Mouse (Mus musculus) spleen, embryonic (tissue): ENCODE measurements around the gene P3h2.

Experiments
- CTCF ChIA-PET: fragments of 350-600 bp; sonication (Branson Sonifier 250); formaldehyde crosslinking; loops from one replicate; lab custom pipeline; 2022; lab: Charles Lee

The P3h2 gene

DNA sequence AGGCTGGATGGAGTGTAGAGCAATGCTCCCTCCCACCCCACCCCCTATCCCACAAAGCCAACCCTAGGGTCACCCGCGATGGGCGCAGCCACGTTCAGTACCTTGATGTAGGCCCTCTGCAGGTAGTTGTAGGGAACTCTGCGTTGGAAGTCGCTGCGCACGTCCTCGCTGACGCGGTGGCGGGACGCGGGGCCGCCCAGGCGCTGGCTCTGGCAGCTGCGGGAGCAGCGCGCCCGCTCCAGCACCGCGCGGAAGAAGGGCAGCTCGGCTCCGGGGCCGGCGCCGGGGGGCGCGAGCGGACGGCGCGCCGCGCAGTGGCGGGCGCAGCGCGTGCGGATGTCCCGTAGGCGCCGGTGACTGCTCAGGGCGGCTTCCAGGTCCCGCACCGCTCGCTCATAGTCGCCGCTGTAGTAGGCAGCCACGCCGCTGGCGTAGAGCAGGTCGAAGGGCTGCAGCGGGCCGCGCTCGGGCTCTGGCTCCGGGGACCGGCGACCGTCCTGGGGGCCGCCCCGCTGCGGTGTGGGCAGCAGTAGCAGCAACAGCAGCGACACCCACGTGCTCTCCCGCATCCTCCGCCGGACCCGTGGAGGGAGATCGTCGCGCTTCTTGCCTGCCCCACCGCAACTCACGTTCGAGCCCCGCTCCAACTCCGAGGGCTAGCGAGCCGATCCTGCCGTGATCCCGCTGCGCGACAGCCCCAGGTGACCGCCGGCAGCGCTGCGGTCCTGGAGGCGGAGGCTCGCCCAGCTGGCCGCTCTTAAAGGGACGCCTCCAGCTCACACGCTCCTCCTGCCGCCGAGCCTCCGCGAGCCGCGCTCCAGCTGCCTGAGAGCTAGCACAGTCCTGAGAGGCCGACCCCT, at the start of gene P3h2:
Gene P3h2, minus strand, starts transcription at position 670 of the 860 bp plus-strand sequence.
- CTCF ChIA-PET = no interaction called here

DNA sequence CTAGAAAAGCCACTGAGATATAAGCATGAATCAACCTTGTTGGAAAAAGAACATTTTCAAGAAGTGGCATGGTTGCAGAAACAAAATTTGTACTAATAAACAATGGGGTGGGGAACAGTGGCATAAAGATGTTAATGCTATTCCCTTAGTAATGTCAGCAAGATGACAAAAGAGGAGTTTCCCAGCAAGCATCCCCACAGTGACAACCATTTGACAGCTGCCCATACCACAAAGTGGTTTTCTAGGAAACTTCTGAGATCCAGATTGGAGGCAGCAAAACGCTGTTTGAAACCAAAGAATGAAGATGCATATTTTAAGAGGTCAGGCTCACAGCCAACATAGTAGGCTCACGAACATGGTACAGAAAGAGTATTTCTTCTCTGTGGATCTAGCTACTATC, 46.7 kb upstream of the P3h2 start:
- CTCF ChIA-PET = no interaction called here

DNA sequence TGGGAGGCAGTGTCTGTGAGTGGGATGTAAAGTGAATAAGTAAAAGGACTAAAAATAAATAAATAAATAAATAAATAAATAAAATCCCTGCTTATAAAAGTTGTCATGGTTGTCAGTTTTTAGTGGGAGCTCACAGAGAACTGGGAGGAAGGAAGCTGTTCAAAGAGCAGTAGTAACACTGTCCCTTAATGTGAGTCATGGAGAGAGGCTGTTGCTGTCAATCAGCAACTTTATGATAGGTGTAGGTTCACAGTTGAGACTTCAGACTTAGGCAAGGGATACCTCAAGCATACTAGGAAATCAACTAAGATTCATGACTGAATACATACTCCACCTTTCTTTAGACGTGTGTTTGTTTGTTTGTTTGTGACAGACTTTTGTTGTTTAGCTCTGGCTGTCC, 45.4 kb upstream of the P3h2 start:
- CTCF ChIA-PET = no interaction called here

DNA sequence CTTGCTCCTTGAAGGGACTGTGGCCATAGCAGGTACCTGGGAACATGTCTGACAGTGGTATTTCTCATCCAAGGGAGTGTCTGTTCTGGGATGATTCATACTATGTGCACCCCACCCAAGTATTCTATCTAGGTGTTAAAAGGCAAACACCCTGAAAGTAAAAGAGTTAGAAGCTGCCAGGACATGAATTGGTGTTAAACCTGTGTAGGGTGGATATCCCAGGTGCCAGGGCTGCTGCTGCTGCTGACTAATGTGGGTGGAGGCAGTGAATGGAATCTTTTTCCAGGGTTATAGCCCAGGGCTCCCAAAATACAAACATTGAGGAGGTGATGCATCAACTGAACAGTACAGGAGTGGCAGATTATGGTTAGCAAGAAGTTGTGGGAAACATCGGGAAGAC, 41.3 kb upstream of the P3h2 start:
- CTCF ChIA-PET = no interaction called here

DNA sequence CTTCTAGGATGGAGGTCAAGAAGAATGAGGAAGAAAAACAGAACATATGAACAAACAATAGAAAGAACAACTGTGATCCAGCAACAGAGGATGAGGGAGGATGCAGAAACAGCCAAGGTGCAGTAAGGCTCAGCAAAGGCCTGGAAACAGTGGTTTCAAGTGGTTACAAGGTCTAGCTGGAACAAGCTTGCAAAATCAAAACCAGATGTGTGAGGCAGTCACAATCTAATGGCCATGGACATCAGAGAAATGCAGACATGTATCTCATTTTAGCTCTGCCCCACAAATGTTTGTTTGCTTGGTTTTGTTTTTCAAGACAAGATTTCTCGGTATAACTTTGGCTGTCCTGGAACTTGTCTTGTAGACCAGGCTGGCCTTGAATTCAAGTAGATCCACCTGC, 25.5 kb upstream of the P3h2 start:
- CTCF ChIA-PET = no interaction called here

DNA sequence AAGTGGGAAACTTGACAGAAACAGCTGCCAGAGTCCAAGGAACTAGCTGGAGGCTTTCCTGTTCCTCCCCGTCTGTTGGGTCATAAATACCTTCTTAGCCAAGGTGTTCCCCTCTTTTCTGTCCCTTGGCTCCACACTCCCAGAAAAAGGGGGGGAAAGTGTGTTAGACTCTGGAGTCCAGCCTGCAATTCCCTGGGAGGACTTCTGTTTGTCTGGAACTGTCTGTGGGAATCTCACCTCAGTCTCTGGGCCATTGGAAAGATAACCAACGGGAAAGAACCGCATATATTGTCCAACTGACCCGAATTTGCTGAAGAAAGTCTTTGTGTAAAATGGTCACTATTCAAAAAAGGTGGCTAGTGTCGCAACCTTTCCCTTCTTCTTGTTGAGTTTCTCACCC, 1.0 kb upstream of the P3h2 start:
- CTCF ChIA-PET = no interaction called here

DNA sequence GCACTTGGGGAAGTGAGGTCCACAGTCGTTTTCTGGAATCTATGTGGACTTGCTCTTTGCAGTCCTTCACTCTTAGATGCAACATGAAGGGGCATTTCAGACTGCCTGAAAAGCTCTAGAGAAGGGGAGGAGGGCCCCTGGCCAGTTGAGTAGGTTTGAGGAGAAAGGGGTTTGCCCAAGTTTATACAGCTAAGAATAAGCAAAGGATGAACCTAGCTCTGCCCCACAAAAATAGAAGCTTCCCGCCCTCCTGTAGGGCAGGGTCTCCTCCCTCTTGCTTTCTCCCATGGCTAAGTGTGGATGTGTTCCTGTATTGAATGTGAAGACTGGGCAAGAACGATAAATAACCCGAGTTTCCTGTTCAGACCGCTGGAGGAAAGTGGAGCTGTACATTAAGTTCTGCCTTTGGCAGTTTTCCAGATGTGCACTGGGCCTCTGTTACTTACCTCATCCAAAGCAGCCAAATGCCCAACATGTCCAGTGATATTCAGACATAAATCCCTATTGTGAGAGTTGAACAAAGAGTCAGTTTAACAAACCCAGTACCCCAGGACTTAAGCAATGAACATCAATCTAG, 545 bp upstream of the P3h2 start:
- CTCF ChIA-PET = no interaction called here

DNA sequence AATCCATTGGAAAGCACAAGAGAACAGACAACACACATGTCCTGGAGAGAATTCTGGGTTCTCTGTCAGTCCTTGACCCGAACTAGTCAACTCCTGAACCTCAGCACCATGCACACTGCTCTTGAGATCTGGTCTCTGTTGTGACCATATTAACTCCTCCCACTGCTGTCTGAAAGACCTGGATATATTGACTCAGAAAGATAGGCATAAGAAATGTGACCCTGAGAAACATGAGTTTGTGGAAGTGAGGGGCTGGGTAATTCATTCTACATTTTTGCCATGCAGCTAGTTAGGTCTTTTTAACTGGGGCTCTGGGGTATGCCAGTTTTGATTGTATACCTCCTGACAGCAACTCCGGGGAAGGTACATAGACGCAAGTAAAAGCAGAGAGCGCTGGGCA, 1.3 kb downstream of the P3h2 start:
- CTCF ChIA-PET = no interaction called here

DNA sequence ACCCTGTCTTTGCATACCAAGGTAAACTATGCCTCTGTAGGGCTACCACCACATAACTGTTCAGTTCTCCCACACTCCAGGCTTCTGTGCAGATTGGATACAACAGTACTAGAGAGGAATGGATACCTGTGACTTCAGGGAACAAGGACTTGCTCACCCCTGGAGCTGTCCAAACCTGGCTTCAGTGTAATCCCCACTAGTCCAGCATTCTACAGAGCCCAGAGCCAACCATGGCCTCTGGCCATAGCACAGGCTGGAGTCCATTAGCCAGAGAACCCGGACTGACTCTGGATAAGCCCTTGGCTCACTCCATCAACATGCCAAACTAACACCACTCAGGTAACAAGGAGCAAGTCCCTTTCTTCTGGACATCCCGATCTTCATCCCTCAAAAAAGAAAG, 2.7 kb downstream of the P3h2 start:
- CTCF ChIA-PET = no interaction called here

DNA sequence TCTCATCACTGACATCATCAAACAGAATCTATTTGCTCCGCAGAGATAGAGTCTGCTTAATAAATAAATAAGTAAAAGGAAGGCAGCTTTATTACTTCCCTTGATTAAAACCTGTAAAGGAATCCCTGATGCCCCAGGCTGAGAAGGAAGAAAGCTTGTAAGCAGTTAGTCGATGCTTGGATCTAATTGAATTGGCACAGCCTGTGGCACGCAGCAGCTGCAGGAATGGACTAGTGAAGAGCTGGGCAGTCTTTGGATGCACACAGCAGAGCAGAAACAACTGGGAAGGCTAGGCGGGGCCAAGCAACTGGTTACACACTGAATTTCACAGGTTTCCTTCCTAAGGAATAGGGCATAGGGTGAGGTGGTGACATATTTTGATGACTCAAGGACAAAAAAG, 5.4 kb downstream of the P3h2 start:
- CTCF ChIA-PET = no interaction called here

DNA sequence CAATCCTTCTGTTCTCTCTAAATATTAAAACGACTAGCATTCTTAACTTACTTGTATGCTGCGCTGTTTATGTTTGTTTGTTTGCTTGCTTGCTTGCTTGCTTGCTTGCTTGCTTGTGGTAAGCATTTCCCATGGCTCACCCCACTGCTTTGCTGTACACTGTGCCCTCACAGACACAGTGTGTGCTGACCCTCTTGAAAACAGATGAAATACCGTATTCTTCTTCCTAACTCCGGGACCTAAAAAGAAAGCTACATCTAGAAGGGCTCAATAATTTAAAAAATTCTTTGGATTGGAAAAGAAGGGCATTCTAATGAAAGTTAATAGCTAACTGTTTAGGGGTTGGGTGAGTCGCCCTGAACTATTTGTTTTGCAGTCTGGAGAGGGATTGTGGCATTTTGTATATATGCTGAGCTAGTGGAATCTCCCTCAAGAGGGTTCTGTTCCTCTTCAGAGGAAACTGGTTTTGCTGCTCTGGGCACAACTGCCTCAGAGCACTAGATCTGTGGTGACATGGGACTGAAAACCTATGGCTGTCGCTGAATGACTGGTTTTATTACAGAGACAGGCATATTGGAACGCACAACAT, 9.8 kb downstream of the P3h2 start:
- CTCF ChIA-PET = no interaction called here

DNA sequence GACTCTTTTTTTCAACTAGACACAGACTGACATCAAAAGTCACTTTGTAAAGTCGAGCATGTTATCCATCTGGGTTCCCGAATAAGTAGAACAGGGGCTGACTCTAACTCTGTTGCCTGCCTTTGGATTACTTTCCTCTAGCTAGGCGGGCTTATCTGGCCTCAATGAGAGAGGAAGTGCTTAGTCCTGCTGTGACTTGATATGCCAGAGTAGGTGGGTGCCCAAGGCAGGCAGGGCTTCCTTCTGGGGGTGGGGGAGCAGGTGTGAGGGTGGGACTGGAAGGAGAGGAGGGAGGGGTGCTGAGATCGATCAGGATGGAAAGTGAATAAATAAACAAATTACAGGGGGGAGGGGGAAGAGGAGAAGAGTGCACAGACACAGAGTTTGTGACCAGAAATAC, 11.7 kb downstream of the P3h2 start:
- CTCF ChIA-PET = interaction anchor here (0.6 kb wide), 1 partner anchor 43 kb away, joined by 3 read pairs; no protein-coding TSS in a partner anchor

DNA sequence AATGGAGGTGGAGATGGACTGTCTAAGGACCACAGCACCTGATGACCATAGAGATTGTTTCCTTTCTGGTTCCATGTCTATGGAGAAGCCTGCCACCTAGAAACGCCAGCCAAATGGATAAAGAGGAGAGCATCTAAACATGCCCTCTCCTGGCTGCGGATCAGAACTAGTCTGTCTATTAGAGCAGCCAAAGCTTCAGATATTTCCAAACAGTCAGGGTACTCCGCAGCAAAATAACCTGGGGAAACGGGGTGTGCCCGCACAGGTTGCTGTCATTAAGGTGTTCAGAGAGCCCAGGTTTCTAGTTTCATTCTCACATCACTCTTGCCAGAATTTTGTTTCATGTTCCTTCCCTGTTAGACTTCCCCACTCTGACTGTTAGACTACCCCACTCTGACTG, 16.6 kb downstream of the P3h2 start:
- CTCF ChIA-PET = no interaction called here

DNA sequence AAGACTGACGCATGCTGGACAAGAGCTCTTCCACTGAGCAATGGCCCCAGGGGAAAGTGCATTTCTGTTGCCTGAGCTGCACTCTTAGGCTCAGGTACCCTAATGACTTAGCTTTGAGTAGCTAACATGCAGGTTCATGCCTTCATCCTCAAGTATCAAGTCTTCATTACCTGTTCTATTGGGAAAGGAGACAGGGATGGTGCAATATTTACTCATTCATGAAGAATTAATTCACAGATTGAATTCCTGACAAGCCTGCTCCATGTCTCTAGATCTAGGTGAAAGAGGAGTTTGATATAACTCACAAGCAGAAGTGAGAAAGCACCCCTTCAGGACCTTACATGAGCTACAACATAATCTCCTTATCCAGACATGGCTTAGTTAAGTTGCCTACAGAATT, 17.3 kb downstream of the P3h2 start:
- CTCF ChIA-PET = no interaction called here

DNA sequence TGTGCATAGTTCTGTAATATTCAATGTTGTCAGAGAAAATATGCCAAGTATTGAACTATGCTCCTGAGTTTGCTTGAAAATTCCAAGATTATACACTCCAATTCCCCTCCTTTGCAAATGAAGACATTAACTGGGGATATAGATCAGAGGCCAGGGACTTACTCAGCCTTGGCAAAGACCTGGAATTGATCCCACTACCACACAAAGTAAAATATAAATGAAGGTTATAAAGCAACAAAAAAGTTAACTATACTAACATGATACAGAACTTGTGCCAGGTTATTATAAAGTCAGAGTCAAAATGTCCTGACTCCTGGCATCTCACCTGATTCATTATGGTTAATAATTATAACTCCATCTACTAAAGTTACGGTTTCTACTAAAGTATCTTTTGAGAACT, 18.6 kb downstream of the P3h2 start:
- CTCF ChIA-PET = no interaction called here

DNA sequence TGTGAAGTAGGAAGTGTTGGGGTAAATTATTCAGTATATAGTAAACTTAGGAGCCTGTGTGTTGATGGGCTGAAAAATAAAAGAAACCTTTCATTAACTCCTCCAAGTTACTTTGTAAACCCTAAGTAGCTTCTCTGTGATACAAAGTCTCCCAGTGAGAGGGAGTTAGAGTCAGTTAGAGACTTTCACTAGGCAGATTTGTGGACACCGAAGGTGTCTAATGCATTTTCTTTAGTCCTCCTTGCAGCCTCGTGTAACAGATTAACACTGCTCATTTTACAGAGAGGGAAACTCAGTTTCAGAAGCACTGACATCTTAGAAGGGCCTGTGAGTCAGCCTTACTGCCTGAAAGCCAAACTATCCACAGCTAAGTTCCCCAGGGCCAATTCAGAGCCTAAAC, 20.4 kb downstream of the P3h2 start:
- CTCF ChIA-PET = no interaction called here

DNA sequence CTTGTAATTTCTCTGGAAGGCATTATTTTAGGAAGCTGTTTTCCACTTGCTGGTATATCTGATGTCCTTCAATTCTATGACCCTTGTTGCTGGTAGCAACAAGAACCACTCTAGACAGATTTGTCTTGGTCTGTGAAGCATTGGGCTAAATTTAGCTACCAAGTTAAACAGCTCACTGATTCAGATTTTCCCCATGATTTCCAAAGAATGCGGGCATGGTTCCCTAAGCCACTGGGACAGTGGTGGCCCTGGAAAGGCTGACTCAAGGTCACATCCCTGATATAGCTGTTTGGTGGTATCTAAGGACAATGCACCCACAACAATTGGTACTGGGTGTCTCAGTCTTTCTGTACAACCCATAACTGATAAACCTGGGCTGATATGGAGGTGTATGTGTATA, 22.8 kb downstream of the P3h2 start:
- CTCF ChIA-PET = no interaction called here

DNA sequence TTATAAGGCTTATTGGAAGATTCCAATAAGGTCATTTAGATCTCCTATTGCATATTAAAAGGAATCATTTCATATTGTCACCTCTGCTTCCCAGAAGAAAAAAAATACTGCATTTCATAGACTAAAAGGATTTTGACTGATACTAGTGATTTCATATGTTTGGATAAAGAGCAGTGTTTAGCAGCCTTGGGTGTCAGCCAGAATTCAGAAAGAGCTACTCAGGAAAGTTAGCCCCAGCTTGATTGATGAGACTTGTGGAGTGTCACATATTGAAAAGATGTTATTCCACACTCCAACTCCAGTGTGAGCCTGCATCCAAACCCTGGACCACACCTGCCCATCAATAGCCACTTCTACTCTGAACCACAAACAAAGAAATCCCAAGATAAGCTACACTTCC, 23.2 kb downstream of the P3h2 start:
- CTCF ChIA-PET = no interaction called here

DNA sequence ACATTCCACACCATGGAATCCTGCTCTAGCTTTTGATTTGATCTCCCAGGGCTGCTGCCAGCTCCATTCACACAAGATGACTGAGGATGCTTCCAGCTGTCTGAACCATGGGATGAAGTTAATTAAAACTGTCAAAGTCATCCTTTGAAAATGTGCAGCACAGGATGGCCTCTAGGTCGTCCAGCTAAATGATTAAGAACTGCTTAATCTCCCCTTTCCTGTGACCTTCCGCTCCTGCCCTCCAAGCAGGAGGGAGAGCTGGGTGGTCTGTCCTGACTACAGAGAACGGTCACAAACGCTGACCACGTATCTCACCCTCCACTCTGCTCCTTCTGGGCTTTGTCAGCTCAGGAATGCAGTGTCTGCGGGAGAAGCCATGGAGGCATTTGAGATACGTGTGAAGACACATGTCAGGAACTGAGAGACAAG, 26.6 kb downstream of the P3h2 start:
- CTCF ChIA-PET = no interaction called here

DNA sequence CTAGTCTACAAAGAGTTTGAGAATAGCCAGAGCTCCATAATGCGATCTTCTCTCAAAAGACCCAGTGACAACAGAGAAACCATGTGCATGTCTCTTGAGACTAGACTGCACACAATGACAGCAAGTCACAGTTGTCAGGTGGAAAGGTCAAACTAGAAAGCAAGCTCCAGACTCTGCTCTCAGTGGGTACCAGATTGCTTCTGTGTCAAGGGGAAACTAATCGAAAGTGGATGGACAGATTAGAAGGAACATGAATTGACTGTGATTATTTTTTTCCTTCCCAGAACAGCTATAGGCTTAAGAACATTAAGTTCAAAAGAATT, 27.5 kb downstream of the P3h2 start:
- CTCF ChIA-PET = no interaction called here

DNA sequence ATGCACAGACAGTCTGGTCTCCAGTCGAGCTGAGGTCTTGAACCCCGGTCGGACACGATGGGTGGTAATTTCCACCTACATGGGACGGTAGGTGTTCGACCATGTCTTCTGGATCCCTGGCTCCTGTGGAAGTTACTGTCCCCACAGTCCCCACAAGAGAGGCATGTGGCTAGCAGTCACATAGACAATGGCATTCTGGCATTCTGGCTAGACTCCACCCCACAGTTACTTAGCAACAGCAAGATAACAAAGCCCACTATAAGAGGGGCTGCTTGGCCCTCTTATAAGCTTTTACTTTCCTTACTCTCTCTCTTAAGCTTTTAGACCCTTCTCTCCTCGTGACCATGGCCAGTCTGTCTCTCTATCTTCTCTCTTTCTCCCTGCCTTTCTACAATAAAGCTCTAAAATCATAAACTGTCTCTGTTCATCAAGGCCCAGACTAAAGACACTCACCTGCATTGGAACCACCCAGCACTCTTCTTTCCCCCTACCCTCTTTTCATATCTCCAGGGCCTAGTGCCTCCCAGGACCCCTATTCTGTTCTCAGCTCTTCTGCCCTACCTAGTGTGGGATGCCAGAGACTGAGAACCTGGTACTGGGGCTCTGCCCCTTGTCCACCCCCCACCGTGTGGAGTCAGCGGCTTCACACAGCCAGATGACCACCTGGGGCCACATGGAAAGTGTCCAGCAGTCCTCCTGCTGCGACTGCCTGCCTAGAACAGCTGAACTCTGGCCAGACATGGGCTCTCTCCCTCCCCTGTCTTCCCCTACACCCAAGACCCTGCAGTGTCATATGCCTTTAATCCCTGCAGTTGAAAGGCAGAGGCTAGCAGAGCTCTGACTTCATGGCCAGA, 28.1 kb downstream of the P3h2 start:
- CTCF ChIA-PET = no interaction called here

DNA sequence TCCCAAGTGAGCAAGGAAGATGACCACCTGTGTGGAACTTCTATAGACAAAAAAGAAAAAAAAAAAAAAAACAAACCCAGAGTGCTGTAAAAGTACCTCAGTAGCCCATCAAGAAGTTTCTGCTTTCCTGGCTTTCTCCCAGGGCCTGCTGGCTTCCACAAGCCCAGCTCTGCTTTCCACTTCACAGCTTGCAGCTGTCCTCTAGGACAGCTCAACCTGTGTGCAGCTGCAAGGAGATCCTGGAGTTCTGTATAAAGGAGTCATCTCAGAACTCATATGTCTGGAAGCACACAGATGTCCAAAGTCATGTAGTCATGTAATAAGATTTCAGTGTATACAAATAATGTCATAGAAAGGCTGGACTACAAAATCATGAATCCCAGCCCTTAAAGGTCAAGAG, 30.5 kb downstream of the P3h2 start:
- CTCF ChIA-PET = no interaction called here
